Mouse (Mus musculus) bone marrow macrophage, adult 2 months (primary cell): ENCODE data around the gene Unkl. TPM values are rescaled to one million over a fixed set of nuclear protein-coding genes. Genes with fewer than 3 reads are reported as not detected.

Experiments used
- H3K27ac ChIP-seq: 2 replicates; pipeline ENCODE4 v1.5.1; 2012; ENCODE audit warnings: low read depth, low read length; ENCODE audit not compliant: insufficient read depth
- H3K4me1 ChIP-seq: 2 replicates; pipeline ENCODE4 v1.6.1; 2012; ENCODE audit warnings: low read length; ENCODE audit not compliant: control insufficient read depth, insufficient read depth
- H3K4me3 ChIP-seq: 2 replicates; pipeline ENCODE4 v1.5.1; 2012; ENCODE audit warnings: mild to moderate bottlenecking, low read length, moderate library complexity; ENCODE audit not compliant: insufficient read depth
- CTCF ChIP-seq: IDR thresholded peaks from 2 replicates; pipeline ENCODE4 v1.5.1; 2012; ENCODE audit warnings: low read depth, mild to moderate bottlenecking, low read length, moderate library complexity
- POLR2A ChIP-seq: IDR thresholded peaks from 2 replicates; pipeline ENCODE4 v1.6.1; 2012; ENCODE audit warnings: mild to moderate bottlenecking, low read depth, low read length, borderline replicate concordance
- polyA plus RNA-seq: library from polyadenylated mRNA; stranded (reverse); fragments of >200 nt; gene quantifications from 2 replicates; pipeline ENCODE4 v1.2.4, GENCODE M21; 2012; ENCODE audit not compliant: missing spikeins, insufficient read depth, insufficient read length

The Unkl gene
- polyA plus RNA-seq = 10.2 and 12.6 TPM in 2 replicates

DNA sequence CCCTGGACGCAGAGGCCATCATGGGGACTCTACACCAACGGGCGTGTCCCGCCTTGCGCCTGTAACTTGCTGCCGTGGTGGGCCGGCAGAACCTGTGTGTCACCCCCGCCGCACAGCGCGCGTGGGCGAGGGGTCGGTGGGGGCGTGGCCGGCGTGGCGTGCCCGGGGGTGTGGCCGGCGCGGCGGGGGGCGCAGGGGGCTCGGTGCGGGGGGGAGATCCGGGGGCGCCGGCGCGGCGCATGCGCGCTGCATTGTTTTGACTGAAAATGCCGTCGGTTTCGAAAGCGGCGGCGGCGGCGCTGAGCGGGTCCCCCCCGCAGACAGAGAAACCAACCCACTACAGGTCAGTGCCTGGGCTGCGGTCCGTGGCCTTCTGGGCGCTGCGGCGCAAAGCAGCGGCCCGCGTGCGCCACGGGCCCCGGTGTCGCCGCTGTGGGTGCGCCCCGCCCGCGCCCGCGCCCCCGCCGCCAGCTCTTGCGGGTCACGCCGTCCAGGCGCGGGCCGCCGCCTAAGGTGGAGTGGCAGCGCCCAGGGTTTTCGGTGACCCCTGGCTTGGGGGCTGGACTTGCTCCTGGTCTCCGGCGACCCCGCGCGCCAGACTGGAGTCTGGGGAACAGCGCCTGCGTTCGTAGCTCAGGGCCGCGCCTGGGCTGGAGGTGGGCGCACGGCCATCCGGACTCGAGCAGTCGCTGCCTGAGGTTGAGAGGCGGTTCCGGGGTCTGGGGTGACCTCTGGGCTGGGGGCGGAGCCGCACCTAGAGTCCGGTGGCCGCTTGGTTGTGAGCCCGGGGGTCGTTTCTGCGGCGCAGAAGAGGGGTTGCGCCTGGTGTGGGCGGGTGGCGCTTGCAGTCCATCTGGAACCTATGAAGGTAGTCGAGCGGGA lies at the start of gene Unkl:
Unkl (plus strand) TSS at position 248 of the 882 bp plus-strand sequence.
- Histone ChIP-seq H3K27ac (peak within 1 kb of the TSS; percentile 34), H3K4me1 (peaks cover 9% of the 10 kb centered on the region; the same call in 1 of the 2 replicates), H3K4me3 (peak within 1 kb of the TSS; percentile 87)
- TF ChIP-seq POLR2A (no peak), CTCF (no peak)

DNA sequence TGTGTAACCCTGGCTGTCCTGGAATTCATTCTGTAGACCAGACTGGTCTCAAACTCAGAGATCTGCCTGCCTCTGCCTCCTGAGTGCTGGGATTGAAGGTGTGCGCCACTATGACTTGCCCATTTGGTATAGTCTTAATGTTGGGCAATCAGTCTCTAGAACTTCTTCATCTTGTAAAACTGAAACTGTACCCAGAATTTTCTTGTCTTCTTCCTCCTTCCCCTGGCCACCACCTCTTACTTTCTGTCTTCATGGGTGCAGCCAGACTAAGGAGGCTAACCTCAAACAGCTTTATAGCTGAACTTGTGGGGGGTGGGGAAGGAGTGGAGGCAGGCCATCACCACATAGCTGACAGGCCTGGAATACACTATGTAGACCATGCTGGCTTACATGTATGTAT lies 49.4 kb upstream of the Unkl start:
- TF ChIP-seq CTCF (no peak), POLR2A (no peak)

DNA sequence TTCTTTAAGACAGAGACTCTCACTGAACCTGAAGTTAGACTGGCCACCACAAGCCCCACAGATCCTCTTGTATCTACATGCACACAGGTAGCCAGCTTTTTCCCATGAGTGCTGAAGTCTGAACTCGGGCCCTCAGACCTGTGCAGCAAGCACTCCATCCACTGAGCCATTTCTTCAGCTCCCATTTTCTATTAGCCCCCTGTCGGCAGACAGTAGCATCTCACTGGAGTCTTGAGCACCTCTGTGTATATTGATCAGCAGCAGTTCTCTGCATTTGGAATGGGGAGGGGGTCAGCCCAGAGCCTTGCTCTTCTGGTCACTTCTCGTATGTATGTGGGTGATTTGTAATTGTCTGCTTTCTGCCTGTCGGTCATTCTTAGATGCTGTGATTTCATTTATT lies 48.2 kb upstream of the Unkl start:
- H3K27ac ChIP-seq = peak overlapping the region; percentile 20; the same call in 1 of the 2 replicates
- peaks cover 54% of the 10 kb centered on the region for H3K4me1 ChIP-seq
- no peak for TF ChIP-seq CTCF
- peak overlapping the region; percentile 9; the same call in 1 of the 2 replicates for H3K4me3 ChIP-seq

More for the DNA sequence above, 49.4 kb upstream of the Unkl start:
- Histone ChIP-seq H3K4me1 (peaks cover 54% of the 10 kb centered on the region), H3K27ac (peak overlapping the region; percentile 52), H3K4me3 (peak overlapping the region; percentile 22; the same call in 1 of the 2 replicates)

DNA sequence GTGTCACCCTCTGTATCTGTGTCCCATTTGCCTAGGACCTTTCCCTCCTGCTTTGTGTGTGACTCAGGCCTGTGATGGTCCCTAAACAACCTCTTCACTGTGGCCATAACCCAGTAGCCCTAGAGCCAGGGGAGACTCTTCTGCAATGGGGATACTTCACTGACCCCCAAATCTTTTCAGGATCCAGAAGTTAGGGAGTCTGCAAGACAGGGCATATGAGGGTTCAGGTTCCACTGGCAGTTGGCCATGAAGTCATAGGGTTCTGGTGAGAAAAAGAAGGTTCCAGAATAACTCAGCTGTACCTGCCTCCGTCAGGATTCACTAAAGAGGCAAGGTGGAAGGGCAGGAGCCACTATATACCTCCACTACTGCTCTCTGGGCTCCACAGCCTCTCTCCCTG lies 26.0 kb upstream of the Unkl start, which contains the start of gene Ccdc154:
Ccdc154 (plus strand) TSS at position 301 of the 400 bp plus-strand sequence.
- Histone ChIP-seq H3K4me3 (no peak within 1 kb of the TSS), H3K4me1 (no peaks in the 10 kb centered on the region), H3K27ac (no peak within 1 kb of the TSS)
- no peak for TF ChIP-seq POLR2A
- no peak for TF ChIP-seq CTCF

DNA sequence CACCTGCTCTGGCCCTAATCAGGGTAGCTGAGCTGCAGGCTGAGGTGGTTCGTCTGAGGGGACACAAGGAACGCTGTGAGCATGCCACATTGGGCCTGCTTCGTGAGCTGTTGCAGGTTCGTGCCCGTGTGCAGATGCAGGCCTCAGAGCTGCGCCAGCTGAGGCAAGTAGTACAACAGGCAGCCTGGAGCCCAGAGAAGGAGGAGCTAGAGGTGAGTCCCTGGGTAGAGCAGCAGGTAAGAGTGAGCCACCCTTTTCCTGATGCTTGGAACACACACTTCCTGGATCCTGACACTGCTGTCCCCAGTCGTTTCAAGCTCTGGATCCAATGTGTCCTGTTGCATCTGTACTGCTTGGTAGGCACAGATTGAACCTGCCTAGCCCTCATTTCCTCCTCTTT lies 24.8 kb upstream of the Unkl start:
- TF ChIP-seq CTCF (no peak), POLR2A (no peak)

DNA sequence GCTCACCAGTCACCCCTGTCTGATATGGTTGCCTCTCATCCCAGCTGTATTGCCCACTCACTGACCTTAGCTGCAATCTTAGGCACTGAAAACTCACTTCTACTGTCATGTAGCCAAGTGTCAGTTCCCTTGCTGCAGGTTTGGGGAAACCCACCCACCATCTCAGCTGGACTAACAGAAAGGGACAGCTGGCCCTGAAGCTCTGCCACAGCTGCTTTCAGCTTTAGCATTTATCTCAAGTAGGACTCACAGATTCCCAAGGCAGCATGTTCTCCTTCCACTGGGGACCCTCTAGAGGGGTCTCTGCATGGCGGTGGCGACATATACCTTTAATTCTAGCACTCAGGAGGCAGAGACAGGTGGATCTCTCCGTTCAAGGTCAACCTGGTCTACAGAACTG lies 23.4 kb upstream of the Unkl start:
- H3K27ac ChIP-seq = no peak overlapping the region
- no peak for TF ChIP-seq POLR2A
- TF ChIP-seq CTCF = no peak
- no peaks in the 10 kb centered on the region for H3K4me1 ChIP-seq
- H3K4me3 ChIP-seq = no peak overlapping the region

More for the DNA sequence above, 24.8 kb upstream of the Unkl start:
- H3K4me1 ChIP-seq = no peaks in the 10 kb centered on the region
- no peak overlapping the region for H3K4me3 ChIP-seq
- no peak overlapping the region for H3K27ac ChIP-seq

DNA sequence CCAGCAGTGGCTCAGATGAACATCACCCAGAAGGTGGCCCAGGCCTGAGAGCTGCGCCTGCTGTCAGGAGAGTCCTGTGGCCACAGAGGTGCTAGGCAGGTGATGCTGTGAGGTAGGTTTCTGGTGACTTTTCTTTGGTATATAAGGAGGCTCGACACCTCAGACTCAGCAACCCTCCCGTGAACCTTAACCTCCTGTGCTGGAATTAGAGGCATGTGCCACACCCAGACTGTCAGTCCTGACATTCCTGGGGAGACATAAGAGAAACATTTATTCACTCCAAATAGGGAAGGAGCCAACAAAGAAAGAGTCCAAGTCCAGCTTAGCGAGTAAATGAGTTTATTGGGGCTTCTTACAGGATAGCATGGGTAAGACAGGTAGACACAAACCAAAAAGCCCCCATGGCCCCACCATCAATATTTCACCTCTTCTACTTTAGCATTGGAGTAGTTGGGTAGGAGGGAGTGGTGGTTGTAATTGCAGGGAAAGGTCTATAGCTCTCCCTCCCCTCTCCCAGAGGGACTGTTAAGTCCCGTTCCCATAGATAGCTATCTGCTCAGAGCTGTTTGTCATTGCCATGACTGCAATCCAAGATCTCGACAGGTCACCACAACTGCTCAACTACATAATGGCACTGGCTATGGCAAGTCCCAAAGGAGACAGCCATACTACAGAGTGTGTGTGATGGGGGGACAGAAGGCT lies 22.1 kb upstream of the Unkl start:
- Histone ChIP-seq H3K4me1 (no peaks in the 10 kb centered on the region), H3K27ac (no peak overlapping the region), H3K4me3 (no peak overlapping the region)
- no peak for TF ChIP-seq CTCF
- no peak for TF ChIP-seq POLR2A

DNA sequence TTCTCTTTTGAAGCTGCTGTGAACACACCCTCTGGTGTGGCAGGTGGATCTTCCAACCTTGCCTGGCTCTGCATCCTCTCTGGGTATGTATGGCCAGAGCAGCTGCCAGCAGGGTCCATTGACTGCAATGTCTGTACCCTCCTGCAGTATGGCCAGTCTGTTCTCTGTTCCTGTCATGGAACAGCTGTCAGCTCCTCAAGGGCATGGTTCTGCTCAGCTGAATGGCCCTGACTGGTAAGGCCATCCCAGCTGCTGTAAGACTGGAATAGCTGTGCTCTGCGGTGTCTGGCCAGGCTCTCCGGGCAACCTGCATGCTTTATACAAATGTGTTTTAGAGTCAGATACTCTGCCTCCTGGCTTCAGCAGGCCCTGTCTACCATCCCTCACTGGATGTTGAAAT lies 18.5 kb upstream of the Unkl start:
- TF ChIP-seq POLR2A = no peak
- no peak for TF ChIP-seq CTCF
- Histone ChIP-seq H3K4me1 (no peaks in the 10 kb centered on the region), H3K27ac (no peak overlapping the region), H3K4me3 (no peak overlapping the region)

DNA sequence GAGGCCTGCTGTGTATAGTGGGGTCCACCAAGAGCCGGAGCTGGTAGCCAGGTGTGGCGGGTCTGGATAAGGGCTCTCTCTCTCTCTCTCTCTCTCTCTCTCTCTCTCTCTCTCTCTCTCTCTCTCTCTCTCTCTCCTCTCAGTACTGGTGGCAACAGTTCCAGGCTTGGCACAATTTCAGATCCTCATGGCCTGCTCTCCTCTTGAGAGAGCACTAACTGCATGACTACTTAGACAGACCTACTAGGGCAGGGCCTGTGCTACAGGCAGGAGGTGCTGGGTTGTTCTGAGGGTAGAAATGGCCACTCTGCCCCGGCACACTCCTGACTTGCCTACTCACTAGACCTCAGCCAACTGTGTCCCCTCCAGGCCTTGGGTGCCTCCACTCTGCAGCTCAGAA lies 15.6 kb upstream of the Unkl start:
- Histone ChIP-seq H3K4me1 (no peaks in the 10 kb centered on the region), H3K4me3 (no peak overlapping the region), H3K27ac (no peak overlapping the region)
- no peak for TF ChIP-seq CTCF
- no peak for TF ChIP-seq POLR2A

DNA sequence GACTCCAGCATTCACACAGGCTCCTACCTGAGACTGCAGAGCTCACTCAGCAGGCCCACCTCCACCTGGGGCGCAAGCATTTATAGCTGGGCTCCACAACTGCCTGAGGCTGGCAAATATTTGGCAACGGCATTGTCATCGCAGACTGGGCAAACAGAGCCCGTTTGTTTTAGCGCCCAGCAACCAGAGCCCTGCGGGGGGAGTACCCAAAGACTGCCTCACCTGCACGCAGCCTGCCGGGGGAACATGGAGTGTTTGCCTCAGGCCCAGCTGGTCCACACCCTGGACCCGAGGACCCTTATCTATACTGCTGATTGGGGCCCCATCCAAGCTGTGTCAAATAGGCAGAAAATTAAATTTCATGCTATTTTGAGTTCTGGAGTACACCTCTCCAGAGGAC lies 12.8 kb upstream of the Unkl start, which contains the start of gene Gm38655:
Gm38655 (minus strand) TSS at position 61 of the 400 bp plus-strand sequence.
- TF ChIP-seq CTCF = no peak
- no peak for TF ChIP-seq POLR2A
- H3K4me1 ChIP-seq = no peaks in the 10 kb centered on the region
- no peak within 1 kb of the TSS for H3K4me3 ChIP-seq
- no peak within 1 kb of the TSS for H3K27ac ChIP-seq

DNA sequence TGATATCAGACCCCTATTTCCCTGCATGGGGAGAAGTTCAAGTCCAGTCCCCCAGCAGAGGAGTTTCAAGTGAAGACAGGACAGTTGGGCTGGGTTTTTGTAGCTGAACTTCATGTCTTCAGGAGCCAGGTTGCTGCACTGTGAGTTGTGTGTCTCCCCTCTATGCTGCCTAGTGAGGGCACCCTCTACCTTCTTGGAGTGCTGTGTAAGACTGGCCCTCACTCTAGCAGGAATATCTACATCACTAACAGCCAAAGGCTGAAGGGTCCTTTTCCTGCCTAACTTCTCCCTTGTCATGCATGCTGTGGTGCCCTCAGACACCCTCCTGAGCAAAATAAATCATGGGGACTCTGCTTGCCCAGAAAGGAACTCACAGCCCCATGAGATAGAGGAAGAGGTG lies 5.0 kb upstream of the Unkl start:
- H3K4me3 ChIP-seq = no peak overlapping the region

More for the DNA sequence above, 5.0 kb upstream of the Unkl start:
- TF ChIP-seq CTCF = no peak
- TF ChIP-seq POLR2A = no peak
- peaks cover 10% of the 10 kb centered on the region; the same call in 1 of the 2 replicates for H3K4me1 ChIP-seq
- H3K27ac ChIP-seq = no peak overlapping the region
